Mouse (Mus musculus) liver, embryonic 11.5 days (tissue): Measurements from ENCODE around the gene Dst. TPM values are rescaled to one million over a fixed set of nuclear protein-coding genes. Genes with fewer than 3 reads are reported as not detected.
A peak's percentile ranks its signal among the peaks of the same experiment; 100 is the strongest.

ENCODE experiments used
- ATAC-seq: fragments of 200-750 bp; cut with Nextera tagmentation; replicated peaks from 2 replicates; pipeline ENCODE4 v1.8.0; 2017; ENCODE audit warnings: moderate number of reproducible peaks, mild to moderate bottlenecking, moderate TSS enrichment, moderate library complexity; ENCODE audit not compliant: low FRiP score
- DNase-seq: peaks from one replicate; pipeline ENCODE4 v3.0.0-alpha.2; 2017; ENCODE audit warnings: low spot score
- H3K27ac ChIP-seq: fragments of 300-500 bp; sonication (generic); 2 replicates; pipeline ENCODE4 v1.5.1; 2014; ENCODE audit warnings: mild to moderate bottlenecking, low read depth, low read length, control low read depth
- H3K27me3 ChIP-seq: fragments of 300-500 bp; sonication (generic); replicated peaks from 2 replicates; pipeline ENCODE4 v1.6.1; 2014; ENCODE audit warnings: low read length, mixed read lengths; ENCODE audit not compliant: control insufficient read depth, insufficient read depth
- H3K36me3 ChIP-seq: fragments of 300-500 bp; sonication (generic); 2 replicates; pipeline ENCODE4 v1.6.1; 2014; ENCODE audit warnings: mild to moderate bottlenecking, low read length, moderate library complexity, mixed read lengths; ENCODE audit not compliant: control insufficient read depth, insufficient read depth
- H3K4me1 ChIP-seq: fragments of 300-500 bp; sonication (generic); replicated peaks from 2 replicates; pipeline ENCODE4 v1.6.1; 2014; ENCODE audit warnings: low read length, mixed read lengths; ENCODE audit not compliant: control insufficient read depth, insufficient read depth
- H3K4me2 ChIP-seq: fragments of 300-500 bp; sonication (generic); 2 replicates; pipeline ENCODE4 v1.6.1; 2014; ENCODE audit warnings: mild to moderate bottlenecking, control low read depth, moderate library complexity
- H3K4me3 ChIP-seq: fragments of 300-500 bp; sonication (generic); 2 replicates; pipeline ENCODE4 v1.5.1; 2014; ENCODE audit warnings: low read depth, low read length, control low read depth
- H3K9ac ChIP-seq: fragments of 300-500 bp; sonication (generic); 2 replicates; pipeline ENCODE4 v1.6.1; 2014; ENCODE audit warnings: low read depth, low read length, control low read depth
- H3K9me3 ChIP-seq: fragments of 300-500 bp; sonication (generic); 2 replicates; pipeline ENCODE4 v1.6.1; 2016; ENCODE audit warnings: low read length, inconsistent platforms, mixed read lengths; ENCODE audit not compliant: control insufficient read depth
- WGBS: fragments of 180-500 bp; shearing (Covaris S2); extraction: QIAGEN DNeasy Blood & Tissue Kit; methylation state at CpG from one replicate; pipeline ENCODE4 v1.1.7; 2014; 5-methylcytosine and 5-hydroxymethylcytosine counted together
- polyA plus RNA-seq: library from polyadenylated mRNA; unstranded; fragments of >200 nt; fragmentation: Nextera tagmentation; extraction: Ambion mirVana; gene quantifications from 2 replicates; pipeline ENCODE4 v1.2.1, GENCODE M21; 2014

The Dst gene
- polyA plus RNA-seq, 1 experiment from 2014 or later: 9.4 TPM

DNA sequence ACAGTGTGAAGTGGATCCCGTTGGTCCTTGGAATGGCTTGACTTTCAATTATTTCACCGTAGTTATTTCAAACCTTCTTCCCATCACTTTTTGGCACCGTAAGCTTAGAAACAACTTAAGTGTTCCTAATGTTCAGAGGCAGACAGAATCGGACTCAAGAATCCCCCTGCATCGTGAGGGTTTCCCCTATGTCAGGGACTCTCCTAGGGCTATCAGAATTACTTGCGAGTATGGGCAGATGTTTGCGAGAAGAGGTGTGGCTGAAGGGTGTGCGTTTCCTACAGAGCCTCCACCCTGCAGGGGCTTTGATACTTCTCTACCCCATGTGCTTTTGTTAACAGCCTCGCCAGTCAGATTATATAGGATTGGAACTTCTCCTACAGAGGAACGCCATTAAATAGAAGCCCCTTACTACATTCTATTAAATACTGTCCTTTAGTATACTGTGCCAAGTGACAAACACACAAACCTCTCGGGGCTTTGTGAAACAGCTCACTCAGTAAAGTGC lies 312.1 kb downstream of the Dst start:
- H3K27ac ChIP-seq: no peak overlapping the region
- peaks cover 2% of the 10 kb centered on the region; the same call in 1 of the 2 replicates for H3K36me3 ChIP-seq
- H3K4me2 ChIP-seq: no peak overlapping the region
- H3K9ac ChIP-seq: no peak overlapping the region
- H3K9me3 ChIP-seq: no peaks in the 10 kb centered on the region
- no peak for ATAC-seq
- H3K27me3 ChIP-seq: no peaks in the 10 kb centered on the region
- H3K4me3 ChIP-seq: no peak overlapping the region
- DNase-seq: no peak
- H3K4me1 ChIP-seq: no peaks in the 10 kb centered on the region
- WGBS: 81% methylated on average over 11 of the region's 11 CpGs

DNA sequence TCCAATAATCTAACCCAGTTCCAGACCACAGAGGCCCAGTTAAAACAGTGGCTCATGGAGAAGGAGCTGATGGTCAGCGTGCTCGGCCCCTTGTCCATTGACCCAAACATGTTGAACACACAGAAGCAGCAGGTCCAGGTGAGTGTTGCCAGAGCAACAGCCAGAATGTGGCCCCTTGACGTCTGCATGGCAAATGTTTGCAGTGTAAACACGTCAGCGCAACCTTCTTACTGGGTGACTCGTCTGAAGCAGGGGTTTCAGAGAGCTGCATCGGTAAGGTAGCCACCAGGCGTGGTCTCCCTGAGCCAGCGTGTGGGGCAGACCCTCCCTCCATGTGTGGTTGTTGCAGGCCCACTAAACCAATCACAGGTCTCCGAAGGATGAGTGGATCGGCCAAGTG lies 315.8 kb downstream of the Dst start:
- Histone ChIP-seq H3K9me3 (no peaks in the 10 kb centered on the region), H3K4me2 (no peak overlapping the region), H3K27ac (no peak overlapping the region), H3K4me3 (no peak overlapping the region), H3K27me3 (no peaks in the 10 kb centered on the region), H3K9ac (no peak overlapping the region), H3K4me1 (no peaks in the 10 kb centered on the region), H3K36me3 (peaks cover 2% of the 10 kb centered on the region; the same call in 1 of the 2 replicates)
- WGBS: 74% methylated on average over 11 of the region's 11 CpGs
- no peak for ATAC-seq
- no peak for DNase-seq

DNA sequence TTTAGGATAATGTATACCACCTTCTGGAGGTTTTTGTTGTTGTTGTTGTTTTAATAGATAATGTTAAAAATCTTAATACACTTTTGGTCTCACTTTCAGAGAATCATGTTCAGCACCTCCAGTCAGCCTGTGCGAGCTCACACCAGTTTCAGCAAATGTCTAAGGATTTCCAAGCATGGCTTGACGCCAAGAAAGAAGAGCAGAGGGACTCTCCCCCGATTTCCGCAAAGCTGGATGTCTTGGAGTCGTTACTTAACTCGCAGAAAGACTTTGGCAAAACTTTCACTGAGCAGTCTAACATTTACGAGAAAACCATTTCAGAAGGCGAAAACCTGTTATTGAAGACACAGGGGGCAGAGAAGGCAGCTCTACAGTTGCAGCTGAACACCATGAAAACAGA lies 319.7 kb downstream of the Dst start:
- no peak overlapping the region for H3K4me3 ChIP-seq
- H3K4me1 ChIP-seq: no peaks in the 10 kb centered on the region
- H3K27ac ChIP-seq: no peak overlapping the region
- DNase-seq: no peak
- no peak for ATAC-seq
- no peak overlapping the region for H3K4me2 ChIP-seq
- no peaks in the 10 kb centered on the region for H3K36me3 ChIP-seq
- 87% methylated on average over 8 of the region's 8 CpGs for WGBS
- no peaks in the 10 kb centered on the region for H3K9me3 ChIP-seq
- H3K9ac ChIP-seq: no peak overlapping the region
- no peaks in the 10 kb centered on the region for H3K27me3 ChIP-seq

DNA sequence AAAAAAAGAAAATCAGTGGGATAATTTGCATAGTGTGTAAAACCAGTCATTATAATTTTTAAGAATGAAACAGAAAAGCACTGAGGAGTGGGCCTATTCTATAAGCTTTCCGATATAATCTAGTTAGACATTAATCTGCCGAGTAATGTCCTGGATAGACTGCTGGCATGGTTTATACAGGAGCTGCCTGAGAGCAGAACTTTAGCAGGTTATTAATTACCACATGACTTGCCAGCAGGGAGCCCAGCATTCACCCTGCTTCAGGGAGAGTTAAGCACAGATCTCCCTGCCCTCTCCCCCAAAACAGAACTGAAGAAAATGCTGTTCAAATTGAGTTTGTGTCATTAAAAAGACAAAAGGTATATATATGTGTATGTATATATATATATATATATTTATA lies 323.0 kb downstream of the Dst start:
- no peaks in the 10 kb centered on the region for H3K27me3 ChIP-seq
- ATAC-seq (no peak), DNase-seq (no peak)
- H3K4me3 ChIP-seq: no peak overlapping the region
- H3K9ac ChIP-seq: no peak overlapping the region
- 89% methylated on average over 2 of the region's 2 CpGs for WGBS
- H3K4me2 ChIP-seq: no peak overlapping the region
- H3K4me1 ChIP-seq: no peaks in the 10 kb centered on the region
- no peak overlapping the region for H3K27ac ChIP-seq
- H3K36me3 ChIP-seq: no peaks in the 10 kb centered on the region
- no peaks in the 10 kb centered on the region for H3K9me3 ChIP-seq

DNA sequence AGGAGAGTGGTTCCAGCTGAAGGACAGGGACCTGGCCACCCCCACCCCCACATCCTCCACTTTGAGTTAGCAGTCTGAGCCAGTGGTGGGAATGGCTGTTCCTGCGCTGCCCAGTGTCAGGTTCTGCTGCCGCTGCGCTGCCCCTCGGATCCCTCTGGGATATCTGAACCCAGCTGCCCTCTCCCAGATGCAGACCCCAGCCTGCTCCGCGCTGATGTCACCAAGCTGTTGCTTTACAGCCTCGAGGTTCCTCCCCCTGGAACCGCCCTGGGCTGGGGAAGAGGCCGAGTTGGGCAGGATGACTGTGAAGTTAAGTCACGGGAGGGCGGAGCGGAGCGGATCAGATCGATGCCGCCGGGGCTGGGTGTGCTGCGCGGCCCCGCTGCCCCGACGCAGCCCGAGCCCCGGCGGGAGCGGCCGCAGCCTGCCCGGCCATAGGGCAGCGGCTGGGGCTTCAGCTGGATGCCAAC lies 328.3 kb downstream of the Dst start:
- Histone ChIP-seq H3K9ac (peak overlapping the region; percentile 58), H3K36me3 (no peaks in the 10 kb centered on the region), H3K9me3 (no peaks in the 10 kb centered on the region), H3K4me1 (peaks cover 17% of the 10 kb centered on the region), H3K4me3 (peak overlapping the region; percentile 54), H3K27ac (no peak overlapping the region), H3K27me3 (no peaks in the 10 kb centered on the region), H3K4me2 (peak overlapping the region; percentile 86)
- peak; percentile 93 for ATAC-seq
- DNase-seq: peak; percentile 76
- WGBS: under 1% methylated on average over 28 of the region's 28 CpGs

DNA sequence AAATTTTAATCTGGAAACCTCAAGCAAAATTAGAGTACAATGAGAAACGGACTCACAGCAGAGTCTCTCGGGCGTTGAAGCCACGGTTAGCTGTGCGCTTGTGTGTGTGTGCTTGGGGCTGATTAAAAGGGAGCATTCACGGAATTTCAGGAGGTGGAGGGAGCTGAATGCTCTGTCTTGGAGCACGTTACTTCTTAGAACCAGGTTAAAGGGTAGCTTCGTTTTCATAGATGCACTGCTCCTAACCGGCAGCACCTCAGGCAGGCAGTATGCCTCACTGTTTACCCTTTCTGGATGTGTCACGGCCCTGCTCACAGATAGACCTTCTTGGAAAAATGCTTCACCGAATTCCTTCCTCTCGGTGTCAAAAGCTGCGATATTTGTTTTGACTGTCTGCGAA lies 329.2 kb downstream of the Dst start:
- peaks cover 17% of the 10 kb centered on the region for H3K4me1 ChIP-seq
- WGBS: 48% methylated on average over 14 of the region's 14 CpGs
- peak overlapping the region; percentile 16; the same call in 1 of the 2 replicates for H3K9ac ChIP-seq
- H3K27me3 ChIP-seq: no peaks in the 10 kb centered on the region
- no peak overlapping the region for H3K27ac ChIP-seq
- H3K36me3 ChIP-seq: no peaks in the 10 kb centered on the region
- ATAC-seq (no peak), DNase-seq (no peak)
- H3K9me3 ChIP-seq: no peaks in the 10 kb centered on the region
- H3K4me3 ChIP-seq: peak overlapping the region; percentile 54
- H3K4me2 ChIP-seq: peak overlapping the region; percentile 86

DNA sequence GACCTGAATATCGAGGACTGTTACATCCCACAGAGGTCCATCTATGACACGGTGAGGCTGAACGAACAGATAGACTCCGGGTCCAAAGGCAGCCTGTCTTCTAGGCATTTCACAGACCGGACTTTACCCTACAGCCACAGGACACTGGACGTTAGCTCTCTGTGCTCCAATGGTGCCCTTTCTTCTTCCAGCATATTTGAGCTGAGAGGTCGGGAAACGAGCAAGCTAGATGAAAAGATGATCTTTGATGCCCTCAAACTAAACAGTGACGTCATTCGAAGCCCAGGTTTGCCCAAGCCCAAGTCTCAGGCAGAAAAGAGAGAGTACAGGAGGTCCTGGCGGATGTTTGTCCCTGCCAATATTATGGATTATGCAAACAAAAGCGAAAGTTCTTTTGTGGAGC lies 329.7 kb downstream of the Dst start:
- ATAC-seq: no peak

DNA sequence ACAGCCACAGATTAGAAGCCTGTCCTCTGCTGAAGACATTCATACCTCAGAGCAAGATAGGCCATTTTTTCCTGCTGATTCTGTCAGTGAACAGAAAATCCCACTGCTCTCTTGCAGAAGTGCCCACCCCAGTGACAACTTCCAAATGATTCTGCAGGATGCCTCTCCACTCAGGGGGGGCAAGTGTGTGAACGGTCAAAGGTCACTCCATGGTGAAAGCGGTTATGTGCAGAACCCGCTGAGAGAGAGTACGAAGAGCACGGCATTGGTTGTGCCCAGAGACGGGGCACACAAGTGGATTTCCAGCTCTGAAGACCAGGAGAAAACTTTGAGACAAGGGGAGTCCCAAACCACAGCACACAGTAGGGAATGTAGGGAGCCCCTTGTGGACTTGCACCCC lies 330.2 kb downstream of the Dst start:
- 85% methylated on average over 6 of the region's 6 CpGs for WGBS
- ATAC-seq (no peak), DNase-seq (no peak)

More for the DNA sequence above, 329.7 kb downstream of the Dst start:
- Histone ChIP-seq H3K9me3 (no peaks in the 10 kb centered on the region), H3K4me3 (no peak overlapping the region), H3K9ac (no peak overlapping the region), H3K27ac (no peak overlapping the region), H3K27me3 (no peaks in the 10 kb centered on the region), H3K4me1 (peaks cover 17% of the 10 kb centered on the region), H3K4me2 (peak overlapping the region; percentile 86), H3K36me3 (no peaks in the 10 kb centered on the region)
- DNase-seq: no peak
- WGBS: 67% methylated on average over 12 of the region's 12 CpGs

DNA sequence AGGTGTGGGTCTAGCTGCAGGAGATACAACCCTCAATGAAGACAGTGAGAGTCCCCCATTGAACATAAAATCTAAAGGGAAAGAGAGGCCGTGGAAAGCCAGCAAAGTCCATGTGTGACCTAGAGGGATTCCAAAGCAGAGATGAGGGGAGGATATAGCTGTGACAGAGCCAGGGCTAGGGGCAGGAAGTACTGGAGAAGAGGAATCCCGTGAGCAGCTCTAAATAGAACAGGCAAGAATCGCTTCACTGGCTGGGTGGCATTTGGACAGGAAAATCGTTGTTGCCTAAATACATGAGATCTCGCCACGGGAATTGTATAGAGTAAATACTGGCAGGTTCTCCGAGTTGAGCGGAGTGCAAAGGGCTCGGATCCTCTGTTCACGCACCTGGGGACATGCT lies 336.7 kb downstream of the Dst start:
- H3K9me3 ChIP-seq: no peaks in the 10 kb centered on the region
- no peaks in the 10 kb centered on the region; the same call in 1 of the 2 replicates for H3K36me3 ChIP-seq
- 80% methylated on average over 10 of the region's 10 CpGs for WGBS
- H3K4me1 ChIP-seq: no peaks in the 10 kb centered on the region; the same call in 1 of the 2 replicates
- ATAC-seq (no peak), DNase-seq (no peak)
- H3K4me3 ChIP-seq: no peak overlapping the region
- H3K27ac ChIP-seq: no peak overlapping the region
- H3K4me2 ChIP-seq: no peak overlapping the region
- H3K9ac ChIP-seq: no peak overlapping the region
- no peaks in the 10 kb centered on the region for H3K27me3 ChIP-seq

More for the DNA sequence above, 330.2 kb downstream of the Dst start:
- H3K9me3 ChIP-seq: no peaks in the 10 kb centered on the region
- H3K4me2 ChIP-seq: peak overlapping the region; percentile 42
- no peak overlapping the region for H3K4me3 ChIP-seq
- H3K36me3 ChIP-seq: no peaks in the 10 kb centered on the region
- H3K27ac ChIP-seq: no peak overlapping the region
- H3K4me1 ChIP-seq: peaks cover 17% of the 10 kb centered on the region
- H3K9ac ChIP-seq: no peak overlapping the region
- H3K27me3 ChIP-seq: no peaks in the 10 kb centered on the region
